Mouse (Mus musculus) kidney, adult 2 months (tissue): ENCODE results near the gene 9130230L23Rik. TPM values are rescaled to one million over a fixed set of nuclear protein-coding genes. Genes with fewer than 3 reads are reported as not detected.

Experiments used
- DNase-seq: peaks from one replicate; pipeline ENCODE4 v3.0.0; 2021
- H3K27ac ChIP-seq: fragments of 200-500 bp; 2 replicates; pipeline ENCODE4 v1.5.1; 2012; ENCODE audit warnings: low read depth, low read length, control low read depth, inconsistent platforms; ENCODE audit not compliant: insufficient read depth
- H3K27me3 ChIP-seq: fragments of 200-500 bp; replicated peaks from 2 replicates; pipeline ENCODE4 v1.6.1; 2012; ENCODE audit warnings: mild to moderate bottlenecking, moderate library complexity, low read length, inconsistent platforms; ENCODE audit not compliant: control insufficient read depth, insufficient read depth
- H3K36me3 ChIP-seq: fragments of 200-500 bp; 2 replicates; pipeline ENCODE4 v1.6.1; 2012; ENCODE audit warnings: mild to moderate bottlenecking, moderate library complexity, low read length, inconsistent platforms; ENCODE audit not compliant: control insufficient read depth, insufficient read depth
- H3K4me1 ChIP-seq: fragments of 200-500 bp; 2 replicates; pipeline ENCODE4 v1.6.1; 2011; ENCODE audit warnings: low read length; ENCODE audit not compliant: control insufficient read depth, insufficient read depth
- H3K4me3 ChIP-seq: fragments of 200-500 bp; 2 replicates; pipeline ENCODE4 v1.5.1; 2011; ENCODE audit warnings: mild to moderate bottlenecking, low read depth, low read length, control low read depth; ENCODE audit not compliant: insufficient read depth
- CTCF ChIP-seq: fragments of 200-500 bp; conservative IDR thresholded peaks from 2 replicates; pipeline ENCODE4 v1.5.1; 2011; ENCODE audit warnings: low read depth, mild to moderate bottlenecking, control low read depth, low read length, moderate library complexity, mixed read lengths; ENCODE audit not compliant: insufficient read depth, insufficient read length
- POLR2A ChIP-seq: fragments of 200-500 bp; IDR thresholded peaks from one replicate; pipeline ENCODE4 v1.6.1; 2011; ENCODE audit warnings: low read depth, low read length, control low read depth
- WGBS: fragments of 180-500 bp; shearing (Covaris S2); methylation state at CpG from one replicate; pipeline ENCODE4 v1.1.7; 2018; 5-methylcytosine and 5-hydroxymethylcytosine counted together
- polyA plus RNA-seq: library from polyadenylated mRNA; depleted of rRNA; stranded (reverse); fragments of >200 nt; gene quantifications from 2 replicates; pipeline ENCODE4 v1.2.3, GENCODE M21; 2012

9130230L23Rik gene
- polyA plus RNA-seq, 1 experiment = 0.22 TPM

DNA sequence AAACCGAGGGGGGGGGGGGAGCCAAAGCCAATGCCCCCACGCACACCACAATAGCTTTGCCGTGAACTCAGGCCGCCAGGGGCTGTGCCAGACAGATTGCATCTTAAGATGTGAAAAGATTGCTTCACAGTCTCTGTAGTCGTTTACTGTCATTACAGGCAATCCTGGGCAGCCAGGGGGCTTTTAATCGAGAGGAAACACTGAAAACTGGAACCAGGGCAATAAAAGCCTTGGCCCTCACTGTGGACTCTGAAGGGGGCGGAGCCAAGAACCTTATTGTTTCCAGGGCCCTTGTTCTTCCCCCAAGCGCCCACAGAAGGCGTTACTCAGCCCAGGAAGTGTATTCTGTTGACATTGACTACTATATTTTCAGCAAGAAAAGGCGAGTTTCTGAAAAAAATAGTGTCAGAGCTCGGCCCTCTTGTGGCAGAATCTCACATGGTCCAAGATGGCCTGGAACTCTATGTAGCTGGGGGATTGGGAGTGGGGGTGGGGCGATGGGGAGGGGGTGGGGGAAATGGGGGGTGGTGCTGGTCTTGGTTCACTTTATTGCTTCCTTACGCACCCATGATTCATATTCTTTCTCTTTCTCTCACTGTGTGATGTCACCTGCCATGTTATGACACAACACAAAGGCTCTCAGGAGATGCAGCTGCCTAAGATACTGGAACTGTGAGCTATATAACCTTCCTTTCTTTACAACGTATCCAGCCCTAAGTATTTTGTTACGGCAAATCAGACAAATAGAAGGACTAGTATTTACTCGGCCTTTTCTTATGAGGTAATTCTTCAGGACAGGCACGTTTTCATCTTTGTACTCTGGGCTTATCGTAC is 53.2 kb downstream of the 9130230L23Rik start:
- Histone ChIP-seq H3K27ac (no peak overlapping the region), H3K36me3 (no peaks in the 10 kb centered on the region), H3K27me3 (no peaks in the 10 kb centered on the region), H3K4me1 (no peaks in the 10 kb centered on the region), H3K4me3 (no peak overlapping the region)
- WGBS = 56% methylated on average over 18 of the region's 18 CpGs
- TF ChIP-seq POLR2A (no peak), CTCF (no peak)
- DNase-seq = peak; percentile 5

DNA sequence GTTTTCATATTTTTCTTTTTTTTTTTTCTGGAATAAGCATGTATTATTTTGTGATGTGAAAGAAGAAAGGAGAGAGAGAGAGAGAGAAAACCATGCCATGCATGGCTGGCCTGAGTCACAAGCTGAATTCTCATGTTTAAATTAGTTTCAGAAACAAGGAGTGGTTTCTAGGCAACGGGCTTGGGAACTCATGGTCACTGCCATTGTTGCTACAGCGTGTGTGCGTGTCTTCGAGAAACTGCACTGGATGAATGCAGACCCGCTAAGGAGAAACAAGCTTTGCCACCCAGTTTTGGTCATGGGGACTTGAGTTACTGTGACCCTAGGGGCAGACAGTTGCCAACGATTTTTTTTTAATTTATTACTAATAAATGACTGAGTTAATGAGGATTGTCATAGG is 53.8 kb downstream of the 9130230L23Rik start:
- peak; percentile 11 for DNase-seq
- H3K4me3 ChIP-seq = no peak overlapping the region
- H3K36me3 ChIP-seq = no peaks in the 10 kb centered on the region
- H3K27ac ChIP-seq = no peak overlapping the region
- no peaks in the 10 kb centered on the region for H3K27me3 ChIP-seq
- H3K4me1 ChIP-seq = no peaks in the 10 kb centered on the region
- TF ChIP-seq POLR2A (no peak), CTCF (no peak)
- 36% methylated on average over 6 of the region's 6 CpGs for WGBS

DNA sequence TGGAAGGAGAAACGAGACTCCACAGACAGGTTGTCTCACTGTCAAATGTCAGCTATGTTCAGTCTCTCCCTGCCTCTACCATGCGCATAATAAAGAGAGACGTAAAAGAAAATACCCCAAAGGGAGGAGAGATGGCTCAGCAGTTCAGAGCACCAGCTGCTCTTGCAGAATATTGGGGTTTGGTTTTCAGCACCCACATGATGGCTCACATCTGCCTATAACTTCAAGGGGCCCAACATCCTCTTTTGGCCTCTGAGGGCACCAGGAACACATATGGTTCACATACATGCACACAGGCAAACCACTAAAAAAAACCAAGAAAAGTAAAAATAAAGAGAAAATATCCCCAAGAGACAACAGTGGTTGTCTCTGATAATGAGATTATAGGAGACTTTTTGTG is 54.3 kb downstream of the 9130230L23Rik start:
- no peak for DNase-seq
- H3K36me3 ChIP-seq = no peaks in the 10 kb centered on the region
- H3K27ac ChIP-seq = no peak overlapping the region
- H3K4me1 ChIP-seq = no peaks in the 10 kb centered on the region
- TF ChIP-seq CTCF (no peak), POLR2A (no peak)
- no peak overlapping the region for H3K4me3 ChIP-seq
- WGBS = 84% methylated on average over 3 of the region's 3 CpGs
- no peaks in the 10 kb centered on the region for H3K27me3 ChIP-seq

DNA sequence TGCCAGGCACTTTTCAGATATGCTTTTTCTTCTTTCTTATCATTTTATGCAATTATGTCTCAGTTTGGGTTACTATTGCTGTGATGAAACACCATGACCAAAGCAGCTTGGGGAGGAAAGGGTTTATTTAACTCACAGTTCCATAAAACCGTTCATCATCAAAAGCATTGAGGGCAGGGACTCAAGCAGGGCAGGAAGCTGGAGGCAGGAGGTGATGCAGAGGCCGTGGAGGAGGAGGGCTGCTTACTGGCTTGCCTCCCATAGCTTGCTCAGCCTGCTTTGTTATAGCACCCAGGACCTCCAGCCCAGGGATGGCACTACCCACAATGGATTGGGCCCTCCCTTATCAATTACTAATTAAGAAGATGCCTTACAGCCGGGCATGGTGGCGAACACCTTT is 62.9 kb downstream of the 9130230L23Rik start:
- WGBS = 62% methylated on average over 4 of the region's 4 CpGs
- no peaks in the 10 kb centered on the region for H3K27me3 ChIP-seq
- no peak overlapping the region for H3K4me3 ChIP-seq
- no peaks in the 10 kb centered on the region for H3K4me1 ChIP-seq
- no peaks in the 10 kb centered on the region for H3K36me3 ChIP-seq
- no peak overlapping the region for H3K27ac ChIP-seq
- no peak for DNase-seq
- TF ChIP-seq POLR2A = no peak
- TF ChIP-seq CTCF = no peak

DNA sequence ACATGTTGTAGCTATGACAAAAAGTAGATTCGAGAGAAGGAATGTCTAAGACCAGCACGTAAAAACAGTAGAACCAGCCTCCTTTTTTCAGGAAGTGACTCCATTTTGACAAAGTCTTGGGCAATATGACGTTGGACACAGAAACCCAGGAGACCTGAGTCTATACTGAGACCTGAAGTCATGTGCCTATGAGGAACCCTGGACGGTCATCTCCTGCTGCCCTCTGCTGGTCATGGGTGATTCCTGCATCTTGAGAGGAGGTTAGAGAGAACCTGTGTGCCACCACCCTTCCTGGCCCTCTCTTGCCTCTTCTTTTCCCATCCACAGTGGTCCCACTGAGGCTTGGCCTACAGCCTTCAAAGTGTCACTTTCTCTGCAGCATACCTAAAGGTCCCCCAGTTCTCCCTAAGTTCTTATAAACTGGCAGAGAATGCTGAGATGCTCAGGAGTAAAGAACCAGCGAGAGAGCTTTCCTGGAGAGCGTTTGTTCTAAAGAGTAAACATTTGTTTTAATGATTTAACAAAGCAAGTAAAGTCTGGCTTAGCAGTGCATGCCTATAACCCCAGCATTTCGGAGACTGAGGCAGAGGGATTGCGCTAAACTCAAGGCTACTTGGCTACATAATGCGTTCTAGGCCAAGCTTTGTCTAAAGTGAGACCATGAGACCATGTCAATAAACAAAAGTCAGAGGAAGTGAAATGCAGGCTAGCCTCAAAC is 65.9 kb downstream of the 9130230L23Rik start:
- DNase-seq = peak; percentile 82
- H3K36me3 ChIP-seq = no peaks in the 10 kb centered on the region
- no peaks in the 10 kb centered on the region for H3K4me1 ChIP-seq
- H3K4me3 ChIP-seq = no peak overlapping the region
- TF ChIP-seq CTCF (peak; percentile 93), POLR2A (no peak)
- H3K27ac ChIP-seq = no peak overlapping the region
- 60% methylated on average over 9 of the region's 9 CpGs for WGBS
- no peaks in the 10 kb centered on the region for H3K27me3 ChIP-seq

DNA sequence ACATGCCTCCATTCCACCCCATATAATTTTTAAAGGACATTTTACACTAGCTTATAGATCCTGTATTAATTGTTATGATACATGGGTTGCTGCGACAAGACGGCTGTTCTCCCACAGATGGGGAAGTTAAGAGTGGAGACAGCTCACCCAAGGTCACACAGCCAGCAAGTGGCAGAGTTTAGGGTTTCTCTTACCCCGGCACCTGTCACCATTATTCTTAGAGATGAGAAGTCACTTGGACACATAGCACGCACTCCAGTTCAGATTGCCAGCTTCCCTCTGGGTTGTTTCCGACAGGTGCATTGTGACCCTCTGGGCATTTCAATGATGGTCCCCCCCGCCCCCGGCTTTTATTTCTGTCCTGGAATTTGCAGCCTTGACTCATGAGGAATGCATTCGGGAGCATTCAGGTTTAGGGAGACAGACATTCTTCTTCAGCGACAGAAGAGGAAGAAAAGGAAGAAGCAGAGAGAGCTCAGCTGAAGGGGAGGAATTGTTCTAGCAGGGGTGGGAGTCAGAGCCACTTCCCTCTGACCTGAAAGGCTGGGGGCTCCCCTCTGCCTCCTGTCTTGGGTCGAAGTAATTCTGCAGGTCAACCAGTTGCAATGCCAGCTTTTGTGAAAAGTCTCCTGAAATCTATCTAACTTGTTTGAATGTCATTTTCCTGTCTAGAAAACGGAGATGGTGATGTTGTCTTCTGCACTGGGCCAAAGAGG is 66.9 kb downstream of the 9130230L23Rik start:
- TF ChIP-seq CTCF = no peak
- TF ChIP-seq POLR2A = no peak
- no peak overlapping the region for H3K4me3 ChIP-seq
- H3K27ac ChIP-seq = no peak overlapping the region
- WGBS = 38% methylated on average over 11 of the region's 11 CpGs
- H3K27me3 ChIP-seq = no peaks in the 10 kb centered on the region
- no peaks in the 10 kb centered on the region for H3K36me3 ChIP-seq
- DNase-seq = no peak
- H3K4me1 ChIP-seq = no peaks in the 10 kb centered on the region

DNA sequence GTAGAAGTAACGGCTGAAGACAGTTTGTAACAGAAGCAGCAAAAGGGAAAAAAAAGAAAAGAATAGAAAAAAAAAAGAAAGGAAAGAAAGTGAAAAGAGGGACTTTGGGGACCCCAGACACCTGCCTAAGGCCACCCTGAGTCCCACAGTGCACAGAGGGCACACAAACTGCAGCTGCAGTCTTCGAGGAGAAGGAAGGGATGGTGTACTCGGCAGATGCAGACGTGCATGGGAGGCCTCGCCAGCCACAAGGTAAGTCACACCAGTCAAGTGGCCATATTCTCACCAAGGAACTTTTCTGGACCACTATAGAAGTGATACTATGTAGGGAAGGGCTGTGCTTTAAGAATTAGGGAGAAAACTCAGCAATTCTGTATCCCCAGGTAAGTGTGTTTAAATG is 69.3 kb downstream of the 9130230L23Rik start, which contains the start of gene Chrna9:
Gene Chrna9, plus strand, starts transcription at position 139 of the 400 bp plus-strand sequence.
- no peaks in the 10 kb centered on the region for H3K36me3 ChIP-seq
- WGBS = 84% methylated on average over 5 of the region's 5 CpGs
- DNase-seq = no peak
- no peak within 1 kb of the TSS for H3K27ac ChIP-seq
- no peaks in the 10 kb centered on the region for H3K27me3 ChIP-seq
- H3K4me1 ChIP-seq = no peaks in the 10 kb centered on the region
- no peak for TF ChIP-seq POLR2A
- no peak for TF ChIP-seq CTCF
- H3K4me3 ChIP-seq = no peak within 1 kb of the TSS
